Mouse (Mus musculus) heart, adult 2 months (tissue): ENCODE measurements around the gene Det1.

Experiments used
- CTCF ChIP-seq: fragments of 200-600 bp; IDR thresholded peaks from 2 replicates; pipeline ENCODE4 v1.8.1; 2022; ENCODE audit warnings: antibody characterized with exemption, mild to moderate bottlenecking, moderate library complexity
- EP300 ChIP-seq: fragments of 200-500 bp; IDR thresholded peaks from 2 replicates; pipeline ENCODE4 v1.6.1; 2011; ENCODE audit warnings: low read depth, low read length, control low read depth; ENCODE audit not compliant: insufficient read depth
- POLR2A ChIP-seq: fragments of 200-500 bp; IDR thresholded peaks from 2 replicates; pipeline ENCODE4 v1.6.1; 2011; ENCODE audit warnings: mild to moderate bottlenecking, low read depth, low read length, control low read depth; ENCODE audit not compliant: insufficient read depth

GRCm38 (mm10) chr7:78883726-78884060 is 36.6 kb upstream of the Det1 start:
- TF ChIP-seq CTCF (no peak), EP300 (no peak), POLR2A (no peak)
